Mouse (Mus musculus) liver, postnatal 0 days (tissue): ENCODE data around the gene Tcp11l1.

Experiments
- CTCF ChIP-seq: sonication (generic); IDR thresholded peaks from 2 replicates; pipeline ENCODE4 v1.5.1; 2016; ENCODE audit warnings: antibody characterized with exemption, low read depth
- EP300 ChIP-seq: IDR thresholded peaks from 2 replicates; pipeline ENCODE4 v1.6.1; 2016; ENCODE audit warnings: antibody characterized with exemption, low read depth, mild to moderate bottlenecking

GRCm38 (mm10) chr2:104704355-104704754 is 7.6 kb downstream of the Tcp11l1 start:
- TF ChIP-seq CTCF (no peak), EP300 (no peak)
